Mouse (Mus musculus) brain, embryonic 14.5 days (tissue): ENCODE measurements around the gene Oca2. TPM values are rescaled to one million over a fixed set of nuclear protein-coding genes. Genes with fewer than 3 reads are reported as not detected.
A peak's percentile ranks its signal among the peaks of the same experiment; 100 is the strongest.

Source experiments
- DNase-seq: peaks from one replicate; pipeline ENCODE4 v3.0.0-alpha.2; 2011; ENCODE audit warnings: low read depth
- CTCF ChIP-seq: fragments of 200-500 bp; IDR thresholded peaks from 2 replicates; pipeline ENCODE4 v1.5.1; 2012; ENCODE audit warnings: inconsistent platforms, mild to moderate bottlenecking, moderate library complexity, borderline replicate concordance; ENCODE audit not compliant: insufficient read depth, insufficient read length; ENCODE audit errors: extremely low read depth
- POLR2A ChIP-seq: fragments of 200-500 bp; IDR thresholded peaks from 2 replicates; pipeline ENCODE4 v1.6.1; 2012; ENCODE audit warnings: mild to moderate bottlenecking, inconsistent platforms, borderline replicate concordance; ENCODE audit not compliant: poor library complexity, insufficient read depth, insufficient read length, severe bottlenecking; ENCODE audit errors: extremely low read depth
- polyA plus RNA-seq: library from polyadenylated mRNA; depleted of rRNA; stranded (reverse); fragments of >200 nt; gene quantifications from 2 replicates; pipeline ENCODE4 v1.2.3, GENCODE M21; 2012

The Oca2 gene
- polyA plus RNA-seq, 1 experiment = 0.67 TPM

- peak; percentile 78 for TF ChIP-seq CTCF
- TF ChIP-seq POLR2A = no peak
Observed at GRCm38 (mm10) chr7:56291468-56292115, 52.0 kb downstream of the Oca2 start.

GRCm38 (mm10) chr7:56304408-56304807 lies 64.8 kb downstream of the Oca2 start:
- peak; percentile 5 for DNase-seq
- TF ChIP-seq CTCF = no peak
- no peak for TF ChIP-seq POLR2A

More at GRCm38 (mm10) chr7:56291468-56292115, 52.0 kb downstream of the Oca2 start:
- DNase-seq = peak; percentile 88

DNA sequence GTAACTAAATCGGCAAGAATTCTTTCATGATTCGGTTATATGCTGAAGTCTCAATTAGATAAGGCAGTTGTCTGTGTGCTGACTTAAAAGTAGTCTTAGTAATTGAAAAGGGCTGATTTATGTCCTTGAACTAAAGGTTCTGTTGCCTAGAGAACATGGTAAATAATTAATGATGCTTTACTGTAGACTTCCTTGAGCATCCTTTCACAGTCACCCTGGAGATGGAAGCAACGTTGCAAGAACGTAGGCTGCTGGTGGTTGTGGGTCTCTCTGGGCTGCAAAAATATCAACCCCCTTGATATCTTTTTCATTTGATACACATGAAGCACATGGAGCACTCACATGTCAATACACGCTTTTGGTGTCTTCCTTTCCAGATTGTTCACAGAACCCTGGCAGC lies 74.8 kb downstream of the Oca2 start:
- no peak for DNase-seq
- TF ChIP-seq CTCF = no peak
- TF ChIP-seq POLR2A = no peak

GRCm38 (mm10) chr7:56315630-56316529 lies 76.3 kb downstream of the Oca2 start:
- TF ChIP-seq POLR2A = no peak
- no peak for TF ChIP-seq CTCF
- peak; percentile 69 for DNase-seq

DNA sequence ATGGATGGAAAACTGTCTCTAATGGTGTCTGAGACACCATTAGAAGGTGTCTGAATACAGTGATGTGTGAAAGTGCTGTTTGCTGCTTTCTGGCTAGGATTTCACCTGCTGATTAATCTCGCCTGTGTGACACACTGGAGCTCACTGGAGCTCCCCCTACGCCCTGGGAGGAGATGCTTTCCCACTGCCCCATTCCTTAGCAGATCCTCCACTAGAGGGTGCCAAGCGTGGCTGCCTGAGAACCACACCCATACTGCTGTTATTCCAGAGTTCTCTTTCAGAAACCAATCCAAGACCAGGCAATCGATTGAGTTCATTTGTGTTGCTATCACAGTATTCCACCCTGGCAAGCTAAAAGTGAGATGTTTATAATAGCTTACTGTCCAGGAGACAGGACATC lies 88.2 kb downstream of the Oca2 start:
- no peak for TF ChIP-seq POLR2A
- peak; percentile 50; the same call in 1 of the 2 replicates for TF ChIP-seq CTCF
- DNase-seq = peak; percentile 38

GRCm38 (mm10) chr7:56348528-56348927 lies 109.0 kb downstream of the Oca2 start:
- peak; percentile 49 for DNase-seq
- no peak for TF ChIP-seq POLR2A
- peak; percentile 36; the same call in 1 of the 2 replicates for TF ChIP-seq CTCF

DNA sequence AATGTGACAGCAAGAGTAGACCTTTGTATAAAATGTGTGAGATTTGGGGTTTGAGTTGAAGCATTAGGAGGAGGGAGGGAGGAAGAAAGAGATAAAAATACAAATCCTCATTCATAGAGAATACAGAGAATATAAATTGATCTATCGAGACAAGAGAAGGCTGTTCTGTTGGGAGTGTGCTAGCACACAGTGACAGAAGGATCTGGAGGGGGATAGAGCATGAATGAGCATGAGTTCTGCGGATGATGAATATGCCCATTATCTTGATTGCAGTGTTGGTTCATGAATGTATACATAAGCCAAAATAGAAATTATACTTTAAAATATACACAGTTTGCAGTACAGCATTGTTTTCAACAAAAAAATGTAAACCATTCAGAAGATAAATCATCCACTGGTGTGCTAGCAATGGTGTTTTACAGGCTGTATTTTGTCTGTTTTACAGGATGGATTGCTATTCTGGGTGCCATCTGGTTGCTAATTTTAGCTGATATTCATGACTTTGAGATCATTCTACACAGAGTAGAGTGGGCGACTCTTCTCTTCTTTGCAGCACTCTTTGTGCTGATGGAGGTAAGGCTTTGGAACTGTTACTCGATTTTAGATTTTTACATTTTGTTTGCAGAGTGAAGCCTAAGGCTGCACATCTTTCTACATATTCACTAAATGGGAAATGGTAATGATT lies 117.2 kb downstream of the Oca2 start:
- DNase-seq = peak; percentile 4
- TF ChIP-seq CTCF (no peak), POLR2A (no peak)

DNA sequence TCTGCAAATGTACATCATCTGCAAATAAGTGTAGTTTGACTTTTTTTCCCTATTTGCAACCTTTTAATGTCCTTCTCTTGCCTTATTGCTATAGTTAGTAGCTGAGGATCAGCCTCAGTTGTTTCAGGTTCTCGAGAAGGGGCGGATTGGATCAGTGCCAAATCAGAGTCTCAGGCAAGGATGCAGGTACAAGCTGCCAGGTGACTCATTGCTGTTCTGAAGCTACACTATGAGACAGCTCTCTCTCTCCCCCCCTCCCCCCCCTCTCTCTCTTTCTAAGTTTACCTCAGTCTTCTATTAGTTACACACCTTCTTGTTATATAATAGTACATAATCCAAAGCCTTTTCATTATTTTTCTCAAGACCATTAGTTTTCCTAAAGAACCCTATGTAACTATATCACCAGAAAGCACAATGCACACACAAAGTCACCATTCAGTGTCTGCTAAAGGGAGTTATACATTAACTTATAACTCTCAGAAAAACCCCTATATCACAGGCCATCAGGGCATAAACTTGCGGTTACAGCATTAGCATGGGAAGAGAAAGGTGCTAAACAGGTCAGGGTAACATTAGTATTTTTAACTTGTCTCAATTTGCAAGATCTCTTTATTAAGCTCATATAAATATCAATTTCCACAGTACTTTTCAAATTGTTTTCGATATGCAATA lies 142.3 kb downstream of the Oca2 start:
- no peak for DNase-seq
- no peak for TF ChIP-seq CTCF
- TF ChIP-seq POLR2A = no peak

GRCm38 (mm10) chr7:56382706-56383105 lies 143.1 kb downstream of the Oca2 start:
- TF ChIP-seq POLR2A (no peak), CTCF (no peak)
- peak; percentile 53 for DNase-seq

DNA sequence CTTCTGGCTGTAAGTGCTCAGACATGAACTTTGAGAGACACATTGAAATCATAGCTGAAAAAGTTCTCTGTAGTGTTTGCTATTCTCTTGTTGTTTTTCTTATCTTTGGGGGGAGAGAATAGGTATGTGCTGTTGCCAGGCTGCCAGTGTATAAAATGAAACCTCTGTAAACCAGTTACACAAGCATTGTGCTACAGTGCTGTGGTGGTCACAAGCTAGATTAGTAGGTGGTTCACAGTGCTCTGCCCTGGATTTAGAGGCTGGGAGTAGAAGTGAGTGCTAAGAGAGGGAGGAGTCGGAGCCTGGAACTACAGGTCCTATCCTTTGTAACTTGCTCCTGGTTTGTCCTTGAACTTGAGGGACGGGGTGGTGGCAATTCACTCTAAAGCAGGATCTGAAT lies 148.7 kb downstream of the Oca2 start:
- no peak for DNase-seq
- TF ChIP-seq POLR2A = no peak
